Mouse (Mus musculus) c-Kit-positive CD71-negative TER-119-negative erythroid progenitor cells, embryonic 14.5 days (primary cell): ENCODE measurements around the gene Ssrp1.

Experiments used
- DNase-seq: peaks from one replicate; pipeline ENCODE4 v3.0.0-alpha.2; 2013; ENCODE audit warnings: low read depth

Ssrp1 gene

DNA sequence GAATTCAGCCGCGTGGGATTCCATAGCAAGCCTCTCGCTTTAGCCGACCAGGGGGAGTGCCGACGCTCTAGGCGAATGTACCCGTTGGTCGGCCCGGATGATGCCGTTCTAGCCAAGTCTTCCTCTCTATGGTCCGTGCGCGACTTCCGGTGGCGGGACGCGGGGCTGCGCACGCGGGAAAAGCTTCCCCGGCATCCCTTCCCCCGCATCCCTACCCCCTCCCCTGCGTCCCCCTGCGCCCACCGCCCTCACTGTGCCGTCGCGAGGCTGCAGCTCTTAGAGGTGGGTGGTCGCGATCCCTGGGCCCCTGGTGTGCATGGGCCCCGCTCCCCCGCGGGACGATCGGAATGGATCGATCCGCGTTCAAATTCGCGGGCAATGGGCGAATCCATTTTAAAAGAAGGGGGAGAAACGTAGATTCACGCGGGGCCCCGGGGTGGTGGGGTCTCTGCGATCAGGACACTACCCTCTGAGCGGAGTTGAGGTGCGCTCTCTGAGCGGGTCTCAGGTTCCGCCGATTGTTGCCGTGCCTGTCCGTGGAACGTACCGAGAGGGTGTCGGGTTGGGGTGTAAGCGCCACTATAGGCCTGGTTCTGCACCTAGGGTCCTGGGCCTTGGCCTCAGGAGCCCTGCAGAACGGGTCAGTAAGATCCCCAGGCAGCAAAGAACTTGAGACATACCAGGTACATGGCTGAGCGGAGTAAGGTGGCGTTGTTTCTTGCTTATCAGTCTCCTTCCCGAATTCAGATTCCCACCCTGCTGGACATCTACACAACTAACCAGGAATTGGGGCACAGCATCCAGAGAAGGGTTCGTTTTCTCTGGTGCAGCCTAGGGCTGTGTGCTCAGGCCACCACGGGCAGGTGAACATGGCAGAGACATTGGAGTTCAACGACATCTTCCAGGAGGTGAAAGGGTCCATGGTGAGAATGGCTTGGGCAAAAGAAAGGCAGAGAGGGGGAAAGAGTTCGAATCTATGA is at the start of gene Ssrp1, which contains the start of gene P2rx3:
Ssrp1 (plus strand) TSS at position 188 of the 980 bp plus-strand sequence.
P2rx3 (minus strand) TSS at position 416 of the 980 bp plus-strand sequence.
- peak; percentile 92 for DNase-seq

DNA sequence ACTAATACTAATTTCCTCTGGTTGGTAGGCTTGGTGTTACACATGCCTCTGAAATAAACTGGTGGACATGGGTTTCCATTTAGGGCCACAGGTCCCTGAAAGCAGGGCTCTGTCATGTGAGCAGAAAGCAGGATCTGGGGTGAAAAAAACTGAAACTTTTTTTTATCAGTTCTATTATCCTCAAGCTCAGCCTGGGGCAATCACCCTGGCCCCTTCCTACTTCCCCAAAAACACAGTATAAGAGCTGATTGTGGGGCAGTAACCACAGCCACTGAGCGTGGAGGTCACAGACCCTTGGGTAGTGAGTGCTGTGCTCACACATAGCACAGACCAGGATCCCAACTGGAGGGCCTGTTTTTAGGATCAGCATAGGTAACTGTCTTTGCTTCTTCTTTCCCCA is 49.1 kb upstream of the Ssrp1 start, which contains the start of gene Prg3:
Prg3 (plus strand) TSS at position 286 of the 400 bp plus-strand sequence.
- DNase-seq, result no peak

DNA sequence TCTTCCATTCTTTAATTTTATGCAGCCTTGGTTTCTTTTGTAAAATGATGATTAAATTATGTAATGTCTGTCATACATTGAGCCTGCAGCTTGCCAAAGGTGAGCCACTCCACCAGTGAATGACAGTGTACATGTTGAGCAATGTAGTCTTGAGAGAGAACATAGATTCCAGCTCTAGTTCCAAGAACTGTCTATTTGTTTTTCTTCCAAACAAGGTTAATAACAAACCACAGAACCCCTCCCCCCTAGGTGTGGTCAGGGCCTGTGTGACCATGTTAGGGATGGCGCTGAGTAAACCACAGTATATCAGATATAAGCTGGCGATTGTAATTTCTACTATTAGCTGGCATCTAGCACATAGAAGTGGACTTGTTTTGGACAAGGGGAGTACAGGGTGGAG is 40.7 kb upstream of the Ssrp1 start:
- no peak for DNase-seq

DNA sequence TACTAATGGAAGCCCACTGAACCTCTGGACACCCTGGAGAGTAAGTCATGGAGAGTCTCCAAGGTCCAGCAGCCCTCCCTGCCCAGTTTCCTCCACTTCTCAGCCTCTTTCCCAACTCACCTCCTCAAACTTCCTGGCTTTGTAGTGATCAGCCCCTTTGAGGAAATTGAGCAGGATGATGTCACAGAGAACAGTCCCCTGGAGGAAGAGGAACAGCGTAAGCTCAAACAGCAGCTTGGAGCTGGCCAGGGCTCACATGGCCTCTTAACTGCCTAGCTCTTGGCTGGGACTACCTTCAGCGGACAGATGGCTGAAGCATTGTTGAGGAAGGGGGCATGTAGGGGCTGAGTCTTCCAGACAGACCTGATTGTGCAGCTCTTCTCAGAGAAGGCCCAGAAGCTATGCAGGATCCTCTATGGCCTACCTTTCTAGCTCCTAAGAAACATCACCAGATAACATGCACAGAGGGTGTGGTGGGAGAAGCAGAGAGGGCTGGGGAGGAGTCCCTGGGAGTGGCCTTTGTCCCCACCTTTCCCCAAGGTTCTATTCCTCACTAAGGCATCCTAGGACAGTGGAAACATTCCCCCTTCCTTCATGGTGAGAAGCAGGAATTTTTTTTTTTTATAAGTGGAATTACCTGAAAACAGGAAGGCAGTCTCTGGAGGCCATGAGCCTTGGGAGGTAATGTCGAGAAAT is 37.4 kb upstream of the Ssrp1 start:
- no peak for DNase-seq

DNA sequence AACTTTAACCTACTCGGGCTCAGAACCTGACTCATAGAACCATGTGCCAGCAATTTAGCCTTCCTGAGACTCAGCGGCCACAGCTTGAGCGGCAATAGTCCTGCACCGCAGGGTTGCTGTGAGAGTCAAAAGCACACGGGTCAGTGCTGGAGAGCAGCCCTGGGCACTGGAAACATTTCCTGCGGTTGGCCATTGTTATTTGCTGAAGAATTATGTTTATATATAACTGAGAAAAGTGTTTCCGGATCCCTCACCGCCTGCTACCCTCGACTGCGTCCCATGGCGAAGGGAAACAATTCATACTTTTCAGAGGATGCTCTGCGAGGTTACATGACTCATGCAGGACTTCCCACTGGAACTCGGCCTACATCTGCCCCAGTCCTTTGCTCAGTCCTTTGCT is 35.5 kb upstream of the Ssrp1 start:
- no peak for DNase-seq

DNA sequence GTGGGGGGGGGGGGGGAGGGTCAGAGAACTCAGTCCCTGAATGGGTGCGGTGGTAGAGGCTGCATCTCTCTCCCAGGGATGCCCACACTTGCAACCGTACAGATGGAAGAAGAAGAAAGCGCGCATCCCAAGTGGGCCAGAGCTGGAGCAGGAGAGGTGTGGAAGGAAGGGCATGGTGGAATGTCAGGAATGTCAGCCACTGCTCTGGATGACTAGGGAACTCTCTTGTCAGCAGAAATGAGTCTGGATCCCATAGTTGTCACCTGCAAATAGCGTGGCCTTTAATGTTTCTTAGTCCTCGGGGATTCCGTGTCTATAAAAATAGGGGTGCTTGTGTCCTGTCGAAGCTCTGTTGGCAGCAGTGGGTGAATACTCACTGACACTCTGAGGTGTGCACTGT is 34.5 kb upstream of the Ssrp1 start:
- no peak for DNase-seq

DNA sequence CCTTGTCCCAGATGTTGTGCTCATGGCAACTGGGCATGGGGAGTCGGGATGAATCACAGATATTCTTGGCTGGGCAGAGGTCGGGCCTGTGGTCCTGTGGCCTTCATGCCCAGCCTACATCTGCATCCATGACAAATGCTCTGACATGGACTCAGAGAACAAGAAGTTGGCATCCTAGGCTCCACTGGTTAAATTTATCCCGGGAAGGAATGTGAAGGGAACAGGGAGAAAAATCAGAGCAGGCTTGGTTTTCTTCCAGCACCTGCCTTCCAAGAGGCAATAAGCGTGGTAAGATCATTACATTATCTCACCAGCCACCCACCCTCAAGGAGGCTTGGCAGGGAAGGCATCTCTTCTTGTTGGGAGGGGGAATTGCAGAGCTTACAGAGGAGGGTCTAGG is 32.7 kb upstream of the Ssrp1 start:
- no peak for DNase-seq

DNA sequence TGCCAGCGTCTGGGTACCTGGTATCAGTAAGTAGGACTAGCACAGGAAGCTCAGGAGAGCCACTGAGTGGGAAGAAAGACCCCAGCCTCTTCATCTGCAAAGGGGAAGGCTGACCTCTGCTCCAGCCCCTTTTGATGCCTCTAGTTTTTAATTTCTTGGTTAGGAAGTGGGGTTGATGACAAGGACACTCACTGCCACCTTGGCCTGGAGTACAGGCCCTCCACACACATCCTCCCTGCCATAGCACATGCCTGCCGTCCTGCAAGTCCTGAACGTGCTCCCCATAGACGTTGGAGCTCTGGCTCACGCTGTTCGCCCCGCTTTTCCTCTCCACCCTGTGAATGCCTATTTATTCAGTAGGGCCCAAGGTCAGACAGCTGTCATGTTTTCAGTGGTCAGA is 30.4 kb upstream of the Ssrp1 start:
- no peak for DNase-seq

DNA sequence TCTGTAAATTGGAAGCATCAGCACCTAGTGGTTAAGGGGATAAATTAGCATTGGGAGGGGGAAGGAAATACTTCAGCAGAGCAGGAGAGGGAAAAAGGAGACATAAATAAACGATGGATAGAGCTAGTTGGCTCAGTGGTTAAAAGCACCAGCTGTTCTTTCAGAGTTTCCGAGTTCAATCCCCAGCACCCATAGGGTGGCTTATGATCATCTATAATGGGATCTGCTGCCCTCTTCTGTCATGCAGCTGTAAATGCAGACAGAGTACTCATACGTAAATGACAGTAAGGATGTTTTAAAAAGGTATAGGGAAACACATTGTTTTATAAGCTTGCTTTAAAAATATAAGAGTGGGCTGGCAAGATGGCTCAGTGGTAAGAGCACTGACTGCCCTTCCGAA is 29.3 kb upstream of the Ssrp1 start:
- no peak for DNase-seq

DNA sequence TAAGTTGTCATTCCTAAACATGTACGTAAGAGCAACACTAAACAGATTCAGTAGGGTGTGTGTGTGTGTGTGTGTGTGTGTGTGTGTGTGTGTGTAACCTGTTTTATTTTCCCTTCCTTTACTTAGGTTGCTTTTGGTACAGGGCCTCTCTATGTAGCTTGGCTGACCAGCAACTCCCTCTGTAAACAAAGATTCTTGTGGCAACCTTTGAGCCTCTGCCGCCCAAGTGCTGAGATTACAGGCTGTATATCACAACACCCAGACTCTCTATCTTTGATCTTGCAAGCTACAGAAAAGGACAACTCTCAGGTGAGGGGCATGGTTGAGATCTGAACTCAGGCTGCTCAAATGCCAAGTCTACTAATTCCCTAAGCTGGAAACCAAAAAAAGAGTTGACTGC is 27.8 kb upstream of the Ssrp1 start:
- DNase-seq, result no peak

DNA sequence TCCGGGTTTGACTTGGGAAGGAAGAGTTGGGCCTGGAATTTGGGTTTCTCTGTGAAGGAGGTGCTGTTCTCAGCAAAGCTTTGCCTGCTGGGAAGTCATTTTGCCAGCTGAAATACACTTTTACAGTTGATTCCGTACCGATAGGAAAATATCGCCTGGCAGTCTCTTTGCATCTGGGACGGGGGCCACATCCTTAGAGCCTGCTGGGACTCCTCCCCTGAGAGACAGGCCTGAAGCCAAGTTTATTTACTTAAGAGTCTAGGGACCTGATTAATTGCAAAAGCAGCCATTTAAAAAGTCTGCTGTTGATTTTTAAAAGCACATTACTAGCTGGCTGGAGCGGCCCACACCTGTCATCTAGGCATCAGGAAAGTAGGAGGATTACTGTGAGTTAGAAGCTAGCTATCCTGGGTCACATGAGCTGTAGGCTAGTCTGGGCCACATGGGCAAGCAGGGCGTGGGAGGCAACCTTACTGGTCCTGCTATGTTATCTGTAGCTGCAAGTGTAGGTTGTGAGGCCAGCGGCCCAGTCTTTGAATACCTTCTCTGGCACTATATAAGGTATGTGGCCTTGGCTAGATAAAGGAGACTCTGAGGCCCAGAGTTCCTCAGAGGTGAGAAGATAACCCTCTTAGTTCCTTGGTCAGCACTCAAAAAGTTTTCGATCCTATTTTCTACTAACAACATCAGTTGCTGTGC is 25.0 kb upstream of the Ssrp1 start:
- DNase-seq, result no peak

DNA sequence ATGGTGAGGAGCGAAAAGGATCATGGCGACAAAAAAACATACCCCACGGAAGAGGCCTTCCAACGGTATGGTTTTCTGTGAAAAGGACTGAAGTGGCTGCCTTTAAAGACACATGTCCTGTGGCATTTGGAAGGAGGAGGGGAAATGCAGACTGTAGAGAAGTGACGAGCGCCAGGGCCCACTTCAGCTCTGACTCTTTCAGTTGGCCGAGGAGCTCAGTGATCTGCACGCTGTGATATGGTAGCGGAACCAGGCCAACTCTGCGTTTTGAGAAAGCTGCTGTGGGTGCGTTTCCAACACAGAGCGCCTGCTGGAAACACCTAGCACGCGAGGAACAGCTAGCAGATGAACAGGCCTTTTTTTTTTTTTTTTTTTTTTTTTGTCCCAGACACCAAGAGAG is 24.4 kb upstream of the Ssrp1 start:
- DNase-seq, result no peak

DNA sequence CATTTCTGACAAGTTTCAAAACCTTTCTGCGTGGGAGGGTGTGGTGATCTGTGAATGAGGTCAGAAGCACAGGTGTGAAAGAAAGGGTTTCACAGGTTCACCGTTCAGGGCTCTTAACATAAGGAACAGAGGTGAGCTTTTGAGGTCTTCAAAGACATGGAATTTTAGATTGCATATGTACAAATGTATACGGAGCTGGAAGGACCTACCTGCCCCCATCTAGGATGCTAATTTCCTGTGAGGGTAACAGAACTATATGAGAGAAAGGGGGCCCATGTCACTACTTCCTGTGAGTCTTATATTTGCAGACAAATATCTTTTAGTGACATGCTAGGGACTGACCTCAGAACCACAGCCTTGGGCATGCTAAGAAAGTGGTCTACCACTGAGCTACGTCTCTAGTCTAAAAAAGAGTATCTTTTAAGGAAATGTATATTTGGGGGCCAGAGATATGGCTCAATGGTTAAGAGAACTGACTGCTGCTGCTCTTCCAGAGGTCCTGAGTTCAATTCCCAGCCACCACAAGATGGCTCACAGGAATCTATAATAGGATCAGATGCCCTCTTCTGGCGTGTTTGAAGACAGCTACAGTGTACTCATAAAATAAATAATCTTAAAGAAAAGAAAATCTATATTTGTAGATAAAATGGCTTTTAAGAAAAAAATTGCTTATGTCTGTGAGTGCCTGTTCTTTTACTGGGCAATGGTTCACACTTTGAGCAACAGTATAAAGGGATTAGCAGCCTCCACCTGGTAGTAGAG is 23.0 kb upstream of the Ssrp1 start:
- DNase-seq, result no peak

DNA sequence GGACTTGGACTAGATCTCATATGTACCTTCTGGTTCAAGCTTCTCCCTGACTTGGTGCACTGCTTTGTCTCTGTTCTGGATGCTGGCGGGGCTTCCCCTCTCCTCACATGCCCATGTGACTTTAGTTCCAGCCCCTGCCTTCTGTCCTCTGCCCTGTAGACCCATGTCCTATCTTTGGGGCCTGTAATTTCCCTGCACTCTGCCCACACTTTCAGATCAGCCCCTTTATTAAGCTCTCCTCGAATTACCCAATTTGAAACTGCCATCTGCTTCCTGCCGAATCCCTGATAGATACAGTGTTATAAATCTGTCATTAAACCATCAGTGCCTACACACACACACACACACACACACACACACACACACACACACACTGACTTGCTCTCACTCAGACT is 22.4 kb upstream of the Ssrp1 start:
- DNase-seq, result no peak

DNA sequence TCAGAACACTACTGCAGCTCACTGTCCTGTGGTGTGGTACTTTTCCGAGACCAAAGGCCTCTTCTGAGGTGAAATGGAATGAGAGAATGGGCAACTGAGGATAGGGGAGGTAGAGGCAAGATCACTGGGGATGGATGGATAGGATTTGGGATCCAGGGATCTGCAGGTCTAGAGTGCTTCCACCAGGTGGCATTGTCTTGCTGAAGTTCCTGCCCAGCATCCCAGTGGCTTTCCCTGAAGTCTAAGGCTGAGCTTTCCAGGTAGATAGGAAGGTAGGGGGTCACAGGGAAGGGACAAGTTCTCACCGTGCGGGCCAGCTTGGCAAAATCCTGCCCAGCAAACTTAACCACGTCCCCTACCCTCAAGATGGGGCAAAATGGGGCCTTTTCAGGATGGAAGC is 15.0 kb upstream of the Ssrp1 start:
- DNase-seq, result no peak

DNA sequence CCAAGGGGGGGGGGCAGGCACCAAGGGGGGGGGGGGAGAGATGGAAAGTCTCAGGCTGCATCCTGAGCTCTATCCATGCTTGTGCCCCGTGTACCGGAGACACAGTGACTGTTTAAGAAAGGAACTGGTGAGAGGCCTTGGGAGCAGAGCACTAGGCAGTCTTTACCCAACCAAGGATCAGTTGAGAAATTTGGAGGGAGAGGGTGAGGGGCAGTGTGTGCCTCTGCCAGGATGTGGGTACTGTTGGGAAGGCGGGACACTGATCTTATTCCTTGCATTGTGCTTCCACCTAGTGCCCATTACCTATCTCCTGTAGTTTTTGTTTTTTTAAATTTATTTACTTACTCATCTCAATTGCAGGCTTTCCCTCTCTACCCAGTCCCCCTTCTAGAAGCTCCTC is 10.9 kb upstream of the Ssrp1 start:
- DNase-seq, result no peak

DNA sequence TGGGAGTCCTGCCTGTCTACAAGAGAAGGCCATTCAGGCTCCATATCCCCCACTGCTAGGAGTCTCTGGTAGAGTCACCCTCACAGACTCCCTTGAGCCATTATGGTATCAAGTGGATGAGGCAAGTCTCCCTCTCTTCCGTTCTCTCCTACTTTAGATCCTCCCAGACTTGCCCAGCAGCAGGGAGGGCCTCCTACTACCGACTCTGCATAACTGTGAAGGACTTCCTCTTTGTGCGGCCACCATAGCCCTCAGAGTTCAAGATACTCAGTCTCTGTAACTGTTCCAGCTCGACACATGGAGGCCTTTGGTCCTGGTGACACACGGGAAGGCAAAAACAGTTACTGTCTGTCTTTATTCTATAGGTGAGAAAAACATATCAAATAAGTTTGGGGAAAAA is 9.8 kb upstream of the Ssrp1 start:
- DNase-seq, result no peak

DNA sequence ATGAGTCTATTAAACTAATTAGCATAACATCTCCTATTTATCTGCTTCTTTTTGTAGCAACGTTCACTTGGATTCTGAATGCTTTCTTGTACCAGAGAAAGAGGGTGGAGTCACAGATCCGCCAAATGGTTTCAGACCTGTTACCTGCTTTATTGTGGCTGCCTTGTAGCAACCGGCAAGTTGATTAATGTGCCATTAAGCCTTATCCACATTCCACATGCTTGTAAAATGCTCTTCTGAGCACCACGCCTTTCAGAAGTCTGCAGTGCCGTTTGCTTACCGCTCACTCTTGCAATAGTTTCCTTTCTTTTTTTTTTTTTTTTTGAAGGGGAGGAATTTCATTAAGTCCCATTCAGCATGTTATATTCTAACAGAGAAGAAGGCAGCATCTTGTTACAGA is 7.1 kb upstream of the Ssrp1 start:
- no peak for DNase-seq

DNA sequence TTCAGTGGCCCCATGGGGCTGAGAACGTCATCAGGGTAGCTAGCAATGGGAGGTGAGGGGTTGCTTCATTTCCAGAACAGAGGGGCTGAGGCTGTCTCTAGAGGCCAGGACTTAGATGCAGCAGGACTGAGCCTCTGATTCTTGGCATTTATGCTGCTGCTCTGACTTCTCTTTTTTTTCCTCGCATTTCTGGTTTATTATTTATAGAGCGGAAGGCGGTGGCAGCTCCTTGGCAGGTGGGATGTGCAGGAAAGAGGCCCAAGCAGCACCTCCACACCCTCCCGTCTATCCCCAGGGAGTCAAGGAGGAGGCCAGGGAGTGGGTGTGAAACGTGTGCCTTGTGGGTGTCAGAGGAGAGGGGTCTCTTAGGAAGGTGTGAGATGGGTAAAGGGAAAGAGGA is 6.0 kb upstream of the Ssrp1 start:
- DNase-seq, result no peak

DNA sequence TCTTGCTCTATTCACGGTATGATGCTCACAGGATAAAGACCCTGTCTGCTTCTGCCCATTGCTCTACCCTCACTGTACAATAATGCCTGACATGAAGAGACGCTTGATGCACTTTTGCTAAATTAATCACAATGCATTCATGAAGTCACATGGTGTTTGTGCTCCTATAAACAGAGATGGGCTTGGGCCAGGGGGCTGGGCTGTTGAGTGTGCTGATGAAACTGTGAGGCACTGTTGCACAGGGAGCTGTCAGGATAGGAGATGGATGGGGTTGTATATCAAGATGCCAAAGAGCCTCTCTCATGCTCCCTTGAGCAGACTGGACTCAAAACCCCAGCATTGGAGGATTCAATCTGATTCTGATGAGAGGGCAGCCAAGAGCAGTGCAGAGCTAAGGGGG is 3.9 kb upstream of the Ssrp1 start:
- no peak for DNase-seq

DNA sequence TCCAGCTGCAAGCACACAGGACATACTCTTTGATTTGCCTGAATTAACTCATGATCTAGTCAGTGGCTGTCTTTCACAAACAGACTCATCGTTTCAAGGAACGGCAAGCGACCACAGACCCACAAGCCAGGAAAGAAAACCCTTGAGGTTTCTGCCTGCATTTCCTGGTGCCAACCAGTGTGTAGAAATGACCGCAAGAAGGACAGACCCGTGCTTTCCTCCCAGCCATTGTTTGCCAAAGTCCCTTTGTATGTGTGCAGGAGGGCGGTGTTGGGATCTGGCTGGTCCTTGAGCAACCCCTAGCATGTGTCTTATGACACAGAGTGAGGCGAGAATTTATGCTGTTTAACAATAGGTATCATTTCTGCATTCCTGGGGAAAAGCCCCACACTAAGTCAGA is 2.9 kb upstream of the Ssrp1 start:
- no peak for DNase-seq

DNA sequence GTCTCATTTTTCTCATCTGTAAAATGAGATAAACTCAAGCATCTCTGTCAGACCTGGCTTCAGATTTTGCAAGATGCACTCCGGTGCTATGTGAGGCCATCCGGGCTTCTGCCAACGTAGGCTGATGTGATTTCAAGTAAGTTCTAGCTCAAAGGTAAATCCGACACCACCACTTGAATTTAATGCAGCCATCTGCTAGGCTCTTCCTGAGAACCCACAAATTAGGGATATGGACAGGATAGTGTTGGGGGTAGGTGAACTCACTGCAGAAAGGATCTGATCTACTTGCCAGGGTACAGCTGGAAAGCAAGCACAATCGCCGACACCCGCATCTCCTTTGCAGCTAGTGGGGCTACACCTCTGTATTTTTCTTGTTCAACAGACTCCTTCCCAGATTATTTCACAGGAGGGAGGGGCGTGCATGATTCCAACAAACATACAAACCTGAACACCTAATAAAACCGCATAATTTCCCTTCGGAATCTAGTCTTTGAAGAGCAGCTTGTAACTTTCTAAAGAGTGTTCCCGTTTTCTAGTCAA is 457 bp upstream of the Ssrp1 start:
- no peak for DNase-seq
